Mouse (Mus musculus) adrenal gland (tissue): ENCODE measurements around the gene Zfp324.
"Not testable (repeated sequence)": the region's sequence is repeated elsewhere in the genome, so short reads cannot be mapped to it uniquely, and the experiment has no call there.

Source experiments
- intact Hi-C: fragments of 180-260 bp; cut with DNase I; formaldehyde crosslinking; loops from one replicate; pipeline ENCODE4 v1.15.1; 2025
- long read RNA-seq, 2 experiments: library from polyadenylated mRNA; unstranded; transcript quantifications; one replicate each; pipeline ENCODE4 v2.0.0; 2020; ENCODE audit warnings: borderline replicate concordance in 1 of 2; ENCODE audit not compliant: insufficient replicate concordance in 1 of 2

Zfp324 gene
- long read RNA-seq, experiment 1, full-length matches to known transcripts: 2 of 2 reads
- long read RNA-seq, experiment 1, partial matches to known transcripts: 0 of 2 reads
- long read RNA-seq, experiment 1, other reads (novel, unspliced or antisense): 0 of 2 reads
- long read RNA-seq, experiment 2, partial matches to known transcripts: 1 of 2 reads
- long read RNA-seq, experiment 2, other reads (novel, unspliced or antisense): 1 of 2 reads

- intact Hi-C loops: no loop called here
Measured at GRCm38 (mm10) chr7:12965678-12966091, at the start of gene Zfp324. TSS of gene Zfp324 (plus strand) at chr7:12965838.

- intact Hi-C loops: loop anchor here (5.0 to 10.0 kb wide), 2 partner anchors 127 to 354 kb away; partner anchors contain the start of genes Lig1 and Zswim9
Measured at GRCm38 (mm10) chr7:12920495-12920894, 45.1 kb upstream of the Zfp324 start.

GRCm38 (mm10) chr7:12921318-12921704, 44.3 kb upstream of the Zfp324 start:
- intact Hi-C loops: loop anchor here (5.0 to 10.0 kb wide), 2 partner anchors 126 to 353 kb away; partner anchors contain the start of genes Lig1 and Zswim9

GRCm38 (mm10) chr7:12921705-12922465, 43.8 kb upstream of the Zfp324 start, which contains the start of gene Rps5:
TSS of gene Rps5 (plus strand) at chr7:12922290.
- intact Hi-C loops: loop anchor here (2.0 to 10.0 kb wide), 3 partner anchors 45 to 353 kb away; partner anchors contain the start of genes Lig1 and Zswim9

GRCm38 (mm10) chr7:12922729-12923128, 42.9 kb upstream of the Zfp324 start:
- intact Hi-C loops: loop anchor here (2.0 to 10.0 kb wide), 3 partner anchors 46 to 352 kb away; partner anchors contain the start of genes Lig1 and Zswim9

GRCm38 (mm10) chr7:12926316-12926715, 39.3 kb upstream of the Zfp324 start:
- intact Hi-C loops: loop anchor here (5.0 to 10.0 kb wide), 2 partner anchors 56 to 348 kb away; partner anchors contain the start of genes Lig1 and Zswim9

- intact Hi-C loops: loop anchor here (5.0 to 10.0 kb wide), 2 partner anchors 55 to 348 kb away; partner anchors contain the start of genes Lig1 and Zswim9
Measured at GRCm38 (mm10) chr7:12927191-12927680, 38.4 kb upstream of the Zfp324 start, which contains the start of gene Rnf225. TSS of gene Rnf225 (plus strand) at chr7:12927416.

- intact Hi-C loops: loop anchor here (5.0 to 10.0 kb wide), 2 partner anchors 54 to 347 kb away; partner anchors contain the start of genes Lig1 and Zswim9
Measured at GRCm38 (mm10) chr7:12927693-12928589, 37.7 kb upstream of the Zfp324 start.

- intact Hi-C loops: no loop called here
Measured at GRCm38 (mm10) chr7:12933615-12934140, 32.0 kb upstream of the Zfp324 start.

GRCm38 (mm10) chr7:12934808-12935207, 30.8 kb upstream of the Zfp324 start:
- intact Hi-C loops: no loop called here

- intact Hi-C loops: not testable (repeated sequence)
Measured at GRCm38 (mm10) chr7:12937254-12937803, 28.3 kb upstream of the Zfp324 start.

GRCm38 (mm10) chr7:12940599-12940998, 25.0 kb upstream of the Zfp324 start:
- intact Hi-C loops: no loop called here

- intact Hi-C loops: no loop called here
Measured at GRCm38 (mm10) chr7:12943488-12943887, 22.1 kb upstream of the Zfp324 start.

GRCm38 (mm10) chr7:12949032-12949871, 16.4 kb upstream of the Zfp324 start:
- intact Hi-C loops: loop anchor here (5.0 kb wide), 1 partner anchor 37 kb away; no protein-coding TSS in a partner anchor

GRCm38 (mm10) chr7:12949872-12950229, 15.8 kb upstream of the Zfp324 start:
- intact Hi-C loops: loop anchor here (5.0 kb wide), 1 partner anchor 38 kb away; no protein-coding TSS in a partner anchor

GRCm38 (mm10) chr7:12954896-12955295, 10.7 kb upstream of the Zfp324 start:
- intact Hi-C loops: no loop called here

GRCm38 (mm10) chr7:12957511-12957910, 8.1 kb upstream of the Zfp324 start:
- intact Hi-C loops: no loop called here

- intact Hi-C loops: no loop called here
Measured at GRCm38 (mm10) chr7:12958948-12959347, 6.7 kb upstream of the Zfp324 start.

GRCm38 (mm10) chr7:12959718-12960117, 5.9 kb upstream of the Zfp324 start:
- intact Hi-C loops: no loop called here
